Mouse (Mus musculus) myocyte (in vitro differentiated cells): ENCODE results near the gene Gm20388. TPM values are rescaled to one million over a fixed set of nuclear protein-coding genes. Genes with fewer than 3 reads are reported as not detected.

Experiments
- H3K27me3 ChIP-seq: one replicate; pipeline ENCODE4 v1.6.1; 2011; ENCODE audit not compliant: control insufficient read depth, insufficient read depth, insufficient read length
- H3K36me3 ChIP-seq: one replicate; pipeline ENCODE4 v1.6.1; 2011; ENCODE audit not compliant: control insufficient read depth, insufficient read depth
- H3K4me2 ChIP-seq: one replicate; pipeline ENCODE4 v1.6.1; 2011; ENCODE audit warnings: low read depth, control low read depth
- H3K4me3 ChIP-seq: one replicate; pipeline ENCODE4 v1.5.1; 2011; ENCODE audit warnings: mild to moderate bottlenecking, control low read depth, moderate library complexity
- H3K79me2 ChIP-seq: one replicate; pipeline ENCODE4 v1.6.1; 2011; ENCODE audit not compliant: control insufficient read depth, insufficient read depth
- H3ac ChIP-seq: one replicate; pipeline ENCODE4 v1.6.1; 2011; ENCODE audit not compliant: control insufficient read depth, insufficient read length
- CEBPB ChIP-seq: IDR thresholded peaks from 2 replicates; pipeline ENCODE4 v1.6.1; 2011; ENCODE audit warnings: mild to moderate bottlenecking, moderate library complexity; ENCODE audit not compliant: poor library complexity, insufficient read depth, severe bottlenecking
- E2F4 ChIP-seq: IDR thresholded peaks from one replicate; pipeline ENCODE4 v1.6.1; 2011; ENCODE audit warnings: mild to moderate bottlenecking, control low read depth, moderate library complexity; ENCODE audit not compliant: insufficient read depth
- MAX ChIP-seq: IDR thresholded peaks from one replicate; pipeline ENCODE4 v1.6.1; 2011; ENCODE audit warnings: low read depth, mild to moderate bottlenecking, control low read depth
- MYOD1 ChIP-seq, 3 experiments: IDR thresholded peaks; one replicate each; pipeline ENCODE4 v1.6.1; 2011; ENCODE audit warnings: control low read depth in 2 of 3, low read depth in 2 of 3, mild to moderate bottlenecking in 2 of 3, moderate library complexity in 1 of 3; ENCODE audit not compliant: insufficient read length in 2 of 3, control insufficient read depth in 1 of 3
- MYOG ChIP-seq, 3 experiments: IDR thresholded peaks; one replicate each; pipeline ENCODE4 v1.6.1; 2011; ENCODE audit warnings: control low read depth in 2 of 3, low read depth in 2 of 3, mild to moderate bottlenecking in 2 of 3; ENCODE audit not compliant: insufficient read length in 2 of 3, control insufficient read depth in 1 of 3, insufficient read depth in 1 of 3
- POLR2A ChIP-seq: IDR thresholded peaks from one replicate; pipeline ENCODE4 v1.6.1; 2011; ENCODE audit warnings: low read depth, mild to moderate bottlenecking, control low read depth, moderate library complexity; ENCODE audit not compliant: insufficient read length
- POLR2AphosphoS2 ChIP-seq: IDR thresholded peaks from one replicate; pipeline ENCODE4 v1.6.1; 2011; ENCODE audit warnings: low read depth, control low read depth; ENCODE audit not compliant: insufficient read length
- REST ChIP-seq: IDR thresholded peaks from one replicate; pipeline ENCODE4 v1.6.1; 2011; ENCODE audit warnings: mild to moderate bottlenecking, control low read depth, moderate library complexity; ENCODE audit not compliant: insufficient read depth, insufficient read length
- SRF ChIP-seq: IDR thresholded peaks from one replicate; pipeline ENCODE4 v1.6.1; 2011; ENCODE audit warnings: low read depth; ENCODE audit not compliant: control insufficient read depth, insufficient read length
- TCF12 ChIP-seq: IDR thresholded peaks from one replicate; pipeline ENCODE4 v1.6.1; 2011; ENCODE audit warnings: mild to moderate bottlenecking, control low read depth; ENCODE audit not compliant: poor library complexity, insufficient read depth, severe bottlenecking
- TCF3 ChIP-seq: IDR thresholded peaks from one replicate; pipeline ENCODE4 v1.6.1; 2011; ENCODE audit warnings: low read depth, control low read depth; ENCODE audit not compliant: insufficient read length
- USF1 ChIP-seq: IDR thresholded peaks from one replicate; pipeline ENCODE4 v1.6.1; 2011; ENCODE audit warnings: low read depth, mild to moderate bottlenecking, control low read depth, moderate library complexity
- polyA plus RNA-seq: library from polyadenylated mRNA; unstranded; fragments of >200 nt; fragmentation: generic; extraction: Trizol; gene quantifications from one replicate; pipeline ENCODE4 v1.2.1, GENCODE M21; 2012; ENCODE audit warnings: missing spikeins

Gm20388 gene
- polyA plus RNA-seq, 1 experiment = 15.3 TPM

GRCm38 (mm10) chr8:123381711-123382110 is 3471.1 kb downstream of the Gm20388 start:
- TF ChIP-seq MYOG (IDR thresholded peaks at IDR 0.05; ENCODE audit: control insufficient read depth in 1 of 3, insufficient read depth in 1 of 3, insufficient read length in 2 of 3, low read depth in 2 of 3) = no peak
- TF ChIP-seq USF1 = no peak
- no peak for TF ChIP-seq CEBPB
- no peak for TF ChIP-seq MYOD1 (IDR thresholded peaks at IDR 0.05; ENCODE audit: control insufficient read depth in 1 of 3, insufficient read length in 2 of 3, low read depth in 2 of 3)
- no peak for TF ChIP-seq E2F4
- no peak for TF ChIP-seq TCF3
- no peak for TF ChIP-seq SRF
- no peak for TF ChIP-seq POLR2A
- TF ChIP-seq MAX = no peak
- no peak for TF ChIP-seq POLR2AphosphoS2
- TF ChIP-seq REST = no peak
- no peak for TF ChIP-seq TCF12
- peaks cover 36% of the 10 kb centered on the region for H3K36me3 ChIP-seq
- no peak overlapping the region for H3K4me2 ChIP-seq
- no peaks in the 10 kb centered on the region for H3K27me3 ChIP-seq
- peaks cover 42% of the 10 kb centered on the region for H3K79me2 ChIP-seq
- H3K4me3 ChIP-seq = no peak overlapping the region
- H3ac ChIP-seq = no peak overlapping the region

GRCm38 (mm10) chr8:123382516-123382915 is 3471.9 kb downstream of the Gm20388 start:
- Histone ChIP-seq H3K27me3 (no peaks in the 10 kb centered on the region), H3K36me3 (peaks cover 42% of the 10 kb centered on the region), H3K4me2 (no peak overlapping the region), H3ac (no peak overlapping the region), H3K79me2 (peaks cover 34% of the 10 kb centered on the region), H3K4me3 (no peak overlapping the region)
- TF ChIP-seq MYOG (IDR thresholded peaks at IDR 0.05; ENCODE audit: control insufficient read depth in 1 of 3, insufficient read depth in 1 of 3, insufficient read length in 2 of 3, low read depth in 2 of 3) = no peak
- TF ChIP-seq SRF = no peak
- no peak for TF ChIP-seq POLR2A
- TF ChIP-seq CEBPB = no peak
- no peak for TF ChIP-seq E2F4
- no peak for TF ChIP-seq REST
- TF ChIP-seq MAX = no peak
- no peak for TF ChIP-seq MYOD1 (IDR thresholded peaks at IDR 0.05; ENCODE audit: control insufficient read depth in 1 of 3, insufficient read length in 2 of 3, low read depth in 2 of 3)
- no peak for TF ChIP-seq TCF12
- no peak for TF ChIP-seq POLR2AphosphoS2
- TF ChIP-seq USF1 = no peak
- TF ChIP-seq TCF3 = no peak

- Histone ChIP-seq H3ac (no peak overlapping the region), H3K79me2 (peaks cover 14% of the 10 kb centered on the region), H3K4me2 (no peak overlapping the region), H3K36me3 (peaks cover 58% of the 10 kb centered on the region), H3K27me3 (no peaks in the 10 kb centered on the region), H3K4me3 (no peak overlapping the region)
- TF ChIP-seq MAX (no peak), CEBPB (no peak), REST (no peak), MYOD1 (IDR thresholded peaks at IDR 0.05; ENCODE audit: control insufficient read depth in 1 of 3, insufficient read length in 2 of 3, low read depth in 2 of 3) (no peak), E2F4 (no peak)
These were observed 3474.4 kb downstream of the Gm20388 start for GRCm38 (mm10) chr8:123384883-123385540.

- Histone ChIP-seq H3K4me3 (no peak overlapping the region), H3K36me3 (peaks cover 52% of the 10 kb centered on the region), H3K4me2 (no peak overlapping the region), H3K79me2 (no peaks in the 10 kb centered on the region), H3K27me3 (no peaks in the 10 kb centered on the region), H3ac (no peak overlapping the region)
- TF ChIP-seq POLR2AphosphoS2 (no peak), MYOG (IDR thresholded peaks at IDR 0.05; ENCODE audit: control insufficient read depth in 1 of 3, insufficient read depth in 1 of 3, insufficient read length in 2 of 3, low read depth in 2 of 3) (no peak), SRF (no peak), TCF3 (no peak), MYOD1 (IDR thresholded peaks at IDR 0.05; ENCODE audit: control insufficient read depth in 1 of 3, insufficient read length in 2 of 3, low read depth in 2 of 3) (no peak), TCF12 (no peak), MAX (no peak), E2F4 (no peak), USF1 (no peak), POLR2A (no peak), CEBPB (no peak), REST (no peak)
These were observed 3476.4 kb downstream of the Gm20388 start for GRCm38 (mm10) chr8:123387041-123387440.
